Mouse (Mus musculus) megakaryocyte, adult 5-6 weeks (primary cell): ENCODE measurements around the gene Gm20388. TPM values are rescaled to one million over a fixed set of nuclear protein-coding genes. Genes with fewer than 3 reads are reported as not detected.

Experiments
- ATAC-seq: 2 replicates; pipeline ENCODE4 v1.8.0; 2016; ENCODE audit warnings: mild to moderate bottlenecking, inconsistent platforms; ENCODE audit not compliant: poor library complexity, severe bottlenecking
- total RNA-seq, 2 experiments: library from RNA; stranded (forward) in 1 of 2; stranded (reverse) in 1 of 2; fragments of 153-499, 151-499 nt in 1 of 2; fragments of 221-1000, 200-1000 nt in 1 of 2; gene quantifications; 2 replicates each; pipeline versions ENCODE4 v1.2.3 to v1.2.4; 2015 to 2017

Gene Gm20388
- total RNA-seq, 2 experiments from 2014 or later: 7.6 to 15.5 TPM

GRCm38 (mm10) chr8:123634395-123635131 lies 3723.9 kb downstream of the Gm20388 start:
- no peak for ATAC-seq

- no peak for ATAC-seq
Observed at GRCm38 (mm10) chr8:123635671-123636070, 3725.0 kb downstream of the Gm20388 start.

GRCm38 (mm10) chr8:123643330-123644051 lies 3732.8 kb downstream of the Gm20388 start:
- ATAC-seq: peak; percentile 51; the same call in 1 of the 2 replicates

- no peak for ATAC-seq
Observed at GRCm38 (mm10) chr8:123645229-123645628, 3734.6 kb downstream of the Gm20388 start.

- ATAC-seq: no peak
Observed at GRCm38 (mm10) chr8:123648245-123649170, 3737.9 kb downstream of the Gm20388 start.

GRCm38 (mm10) chr8:123649483-123649882 lies 3738.8 kb downstream of the Gm20388 start:
- ATAC-seq: no peak

GRCm38 (mm10) chr8:123651390-123652098 lies 3740.9 kb downstream of the Gm20388 start:
- ATAC-seq: no peak

- ATAC-seq: no peak
Observed at GRCm38 (mm10) chr8:123652641-123653040, 3742.0 kb downstream of the Gm20388 start.

GRCm38 (mm10) chr8:123653308-123653993 lies 3742.8 kb downstream of the Gm20388 start, which contains the start of gene Rhou:
Gene Rhou, plus strand, starts transcription at chr8:123653929.
- ATAC-seq: peak; percentile 98

- ATAC-seq: peak; percentile 36
Observed at GRCm38 (mm10) chr8:123653994-123654569, 3743.4 kb downstream of the Gm20388 start.

- no peak for ATAC-seq
Observed at GRCm38 (mm10) chr8:123654763-123655162, 3744.1 kb downstream of the Gm20388 start.

GRCm38 (mm10) chr8:123655351-123655779 lies 3744.7 kb downstream of the Gm20388 start:
- peak; percentile 42 for ATAC-seq

- ATAC-seq: no peak
Observed at GRCm38 (mm10) chr8:123657826-123658225, 3747.2 kb downstream of the Gm20388 start.

- ATAC-seq: no peak
Observed at GRCm38 (mm10) chr8:123659469-123660057, 3748.9 kb downstream of the Gm20388 start.

GRCm38 (mm10) chr8:123661515-123661914 lies 3750.9 kb downstream of the Gm20388 start:
- ATAC-seq: peak; percentile 65

- ATAC-seq: peak; percentile 29; the same call in 1 of the 2 replicates
Observed at GRCm38 (mm10) chr8:123665580-123665979, 3754.9 kb downstream of the Gm20388 start.

- no peak for ATAC-seq
Observed at GRCm38 (mm10) chr8:123666832-123667231, 3756.2 kb downstream of the Gm20388 start.

GRCm38 (mm10) chr8:123668681-123669080 lies 3758.0 kb downstream of the Gm20388 start:
- peak; percentile 76 for ATAC-seq

GRCm38 (mm10) chr8:123670766-123671165 lies 3760.1 kb downstream of the Gm20388 start:
- no peak for ATAC-seq
